ENCODE assay signal across 8 mouse cellular contexts in genomic region chr4:136907033-136907432, GRCm38 (mm10). TPM values are rescaled to one million over a fixed set of nuclear protein-coding genes. Genes with fewer than 3 reads are reported as not detected.
DNase-seq lines count a peak whose midpoint lies in the region; ATAC-seq and TF ChIP-seq lines count a peak whose summit lies in the region.

No protein-coding gene starts in this region.

- no peak for TF ChIP-seq POLR2A in heart, adult 2 months (IDR thresholded peaks at IDR 0.05; ENCODE audit: insufficient read depth, low read depth, low read length)

- peak; percentile 77 for TF ChIP-seq CTCF in heart, adult 2 months (IDR thresholded peaks at IDR 0.05)

- no peaks in the 10 kb centered on the region for H3K36me3 ChIP-seq in heart, adult 2 months (ENCODE audit: control insufficient read depth, insufficient read depth, low read length)

- WGBS in heart, adult 2 months = 13% methylated on average over 7 of the region's 7 CpGs

- intact Hi-C loops in heart, adult 2 months (cut with DNase I) = loop anchor here (1.0 to 5.0 kb wide), 2 partner anchors 75 to 165 kb away; no protein-coding TSS in a partner anchor
- intact Hi-C loops in heart, postnatal 25 days (cut with DNase I) = loop anchor here (1.0 kb wide), 1 partner anchor 165 kb away; no protein-coding TSS in a partner anchor

- no peaks in the 10 kb centered on the region for H3K79me2 ChIP-seq in heart, adult 2 months (replicated peaks; ENCODE audit: control insufficient read depth, insufficient read depth, low read length)

- TF ChIP-seq EP300 in heart, adult 2 months (IDR thresholded peaks at IDR 0.05; ENCODE audit: insufficient read depth, low read depth, low read length) = 0 out of 2 replicates have a peak, but pooled peaks have one; percentile 30

- H3K9ac ChIP-seq in heart, adult 2 months (ENCODE audit: low read depth, low read length) = no peak overlapping the region

- no peak overlapping the region for H3K4me3 ChIP-seq in heart, adult 2 months

- no peaks in the 10 kb centered on the region for H3K4me1 ChIP-seq in heart, adult 2 months (ENCODE audit: control insufficient read depth, insufficient read depth, low read length)

- peak in 1 of 2 experiments; percentile 17 for DNase-seq in heart, adult 2 months
- DNase-seq in heart, postnatal 25 days (ENCODE audit: low spot score) = no peak
- DNase-seq in A20 (ENCODE audit: low read depth, low spot score) = peak; percentile 68
- DNase-seq in adrenal gland, postnatal 10 days = peak; percentile 77
- peak; percentile 57 for DNase-seq in hindlimb bud, embryonic 11.5 days (ENCODE audit: extremely low spot score, low read depth, low spot score)
- no peak for DNase-seq in right cerebral cortex, postnatal 25 days

- H3K27ac ChIP-seq in heart, adult 2 months = no peak overlapping the region

- peak; percentile 93 for ATAC-seq in megakaryocyte progenitor cell, adult 5-6 weeks (replicated peaks; ENCODE audit: poor library complexity)
- no peak for ATAC-seq in erythroblast, adult 5-6 weeks (replicated peaks; ENCODE audit: low FRiP score, poor library complexity, severe bottlenecking)

- H3K27me3 ChIP-seq in heart, adult 2 months (ENCODE audit: control insufficient read depth, insufficient read depth, low read length) = peaks cover 7% of the 10 kb centered on the region; the same call in 1 of the 2 replicates

RNA-seq across cellular contexts. Expression of gene C1qa, which starts 8.4 kb away (rescaled TPM):
- 10 to 100 TPM; 49.3 to 51.0 TPM for total RNA-seq in heart, adult 2 months (2021)
- 46.8 and 50.2 TPM in 2 replicates for polyA plus RNA-seq in heart, adult 2 months (2012; rRNA removed)
- 10 to 100 TPM; 46.0 to 46.8 TPM for total RNA-seq in heart, postnatal 25 days (2021)
- total RNA-seq in adrenal gland, postnatal 10 days (2021) = 10 to 100 TPM; 29.3 to 36.6 TPM
- 0.22 and 0.57 TPM in 2 replicates for total RNA-seq in megakaryocyte progenitor cell, adult 5-6 weeks (2015)
- total RNA-seq in megakaryocyte progenitor cell, adult 5-6 weeks (2017) = 1.2 TPM in 1 of 2 replicates, not detected in the other
- 30.1 and 40.9 TPM in 2 replicates for total RNA-seq in erythroblast, adult 5-6 weeks (2015; ENCODE audit: low replicate concordance)
- total RNA-seq in erythroblast, adult 5-6 weeks (2017; ENCODE audit: low replicate concordance) = 34.8 and 35.7 TPM in 2 replicates

RNA-seq across cellular contexts. Expression of gene C1qc, which starts 14.2 kb away (rescaled TPM):
- 10 to 100 TPM; 39.6 to 41.5 TPM for total RNA-seq in heart, adult 2 months (2021)
- polyA plus RNA-seq in heart, adult 2 months (2012; rRNA removed) = 57.0 and 63.2 TPM in 2 replicates
- 10 to 100 TPM; 35.2 to 41.2 TPM for total RNA-seq in heart, postnatal 25 days (2021)
- 10 to 100 TPM; 23.7 to 31.8 TPM for total RNA-seq in adrenal gland, postnatal 10 days (2021)
- 0.37 and 0.54 TPM in 2 replicates for total RNA-seq in megakaryocyte progenitor cell, adult 5-6 weeks (2015)
- total RNA-seq in megakaryocyte progenitor cell, adult 5-6 weeks (2017) = 2.2 TPM in 1 of 2 replicates, not detected in the other
- 27.1 and 31.3 TPM in 2 replicates for total RNA-seq in erythroblast, adult 5-6 weeks (2015; ENCODE audit: low replicate concordance)
- total RNA-seq in erythroblast, adult 5-6 weeks (2017; ENCODE audit: low replicate concordance) = 26.6 and 32.5 TPM in 2 replicates

RNA-seq across cellular contexts. Expression of gene C1qb, which starts 21.0 kb away (rescaled TPM):
- 10 to 100 TPM; 52.8 to 54.8 TPM for total RNA-seq in heart, adult 2 months (2021)
- polyA plus RNA-seq in heart, adult 2 months (2012; rRNA removed) = 70.8 and 74.0 TPM in 2 replicates
- total RNA-seq in heart, postnatal 25 days (2021) = 10 to 100 TPM; 47.0 to 48.4 TPM
- 10 to 100 TPM; 30.0 to 42.6 TPM for total RNA-seq in adrenal gland, postnatal 10 days (2021)
- 0.79 TPM in 1 of 2 replicates, not detected in the other for total RNA-seq in megakaryocyte progenitor cell, adult 5-6 weeks (2015)
- total RNA-seq in megakaryocyte progenitor cell, adult 5-6 weeks (2017) = 0.08 TPM in 1 of 2 replicates, not detected in the other
- 65.4 and 84.5 TPM in 2 replicates for total RNA-seq in erythroblast, adult 5-6 weeks (2015; ENCODE audit: low replicate concordance)
- 20.3 and 29.7 TPM in 2 replicates for total RNA-seq in erythroblast, adult 5-6 weeks (2017; ENCODE audit: low replicate concordance)

RNA-seq across cellular contexts. Expression of gene Epha8, which starts 49.6 kb away (rescaled TPM):
- total RNA-seq in heart, adult 2 months (2021) = not detected
- 0.08 TPM in 1 of 2 replicates, not detected in the other for polyA plus RNA-seq in heart, adult 2 months (2012; rRNA removed)
- total RNA-seq in heart, postnatal 25 days (2021) = not detected
- total RNA-seq in adrenal gland, postnatal 10 days (2021) = under 1 TPM; 0.12 to 0.30 TPM
- total RNA-seq in megakaryocyte progenitor cell, adult 5-6 weeks (2015) = not detected in 2 replicates
- total RNA-seq in megakaryocyte progenitor cell, adult 5-6 weeks (2017) = not detected in 2 replicates
- total RNA-seq in erythroblast, adult 5-6 weeks (2015; ENCODE audit: low replicate concordance) = not detected in 2 replicates
- total RNA-seq in erythroblast, adult 5-6 weeks (2017; ENCODE audit: low replicate concordance) = not detected in 2 replicates

Comparison
In these comparisons a context has a peak if more than half of its experiments do, and no peak if none do; other contexts are left out.
1. DNase-seq: peak in A20 (single experiment), adrenal gland, postnatal 10 days (single experiment) and hindlimb bud, embryonic 11.5 days (single experiment); none in heart, postnatal 25 days (single experiment) and right cerebral cortex, postnatal 25 days (single experiment).
2. RNA of gene C1qa, which starts 8.4 kb away (total RNA-seq): 49.3 to 51.0 TPM in heart, adult 2 months, 46.0 to 46.8 TPM in heart, postnatal 25 days, 30.1 to 40.9 TPM in erythroblast, adult 5-6 weeks and 29.3 to 36.6 TPM in adrenal gland, postnatal 10 days; 0.22 to 1.2 TPM in megakaryocyte progenitor cell, adult 5-6 weeks; every median in the first group is over 10 times any median in the second.
3. RNA of gene C1qc, which starts 14.2 kb away (total RNA-seq): 39.6 to 41.5 TPM in heart, adult 2 months, 35.2 to 41.2 TPM in heart, postnatal 25 days, 26.6 to 32.5 TPM in erythroblast, adult 5-6 weeks and 23.7 to 31.8 TPM in adrenal gland, postnatal 10 days; 0.37 to 2.2 TPM in megakaryocyte progenitor cell, adult 5-6 weeks; every median in the first group is over 4 times any median in the second.
4. RNA of gene C1qb, which starts 21.0 kb away (total RNA-seq): 20.3 to 84.5 TPM in erythroblast, adult 5-6 weeks, 52.8 to 54.8 TPM in heart, adult 2 months, 47.0 to 48.4 TPM in heart, postnatal 25 days and 30.0 to 42.6 TPM in adrenal gland, postnatal 10 days; 0.08 to 0.79 TPM in megakaryocyte progenitor cell, adult 5-6 weeks; every median in the first group is over 10 times any median in the second.